Mouse (Mus musculus): Measurements from ENCODE around the gene Slc47a2.
"Not testable (repeated sequence)": the region's sequence is repeated elsewhere in the genome, so short reads cannot be mapped to it uniquely, and the experiment has no call there.

The Slc47a2 gene

DNA sequence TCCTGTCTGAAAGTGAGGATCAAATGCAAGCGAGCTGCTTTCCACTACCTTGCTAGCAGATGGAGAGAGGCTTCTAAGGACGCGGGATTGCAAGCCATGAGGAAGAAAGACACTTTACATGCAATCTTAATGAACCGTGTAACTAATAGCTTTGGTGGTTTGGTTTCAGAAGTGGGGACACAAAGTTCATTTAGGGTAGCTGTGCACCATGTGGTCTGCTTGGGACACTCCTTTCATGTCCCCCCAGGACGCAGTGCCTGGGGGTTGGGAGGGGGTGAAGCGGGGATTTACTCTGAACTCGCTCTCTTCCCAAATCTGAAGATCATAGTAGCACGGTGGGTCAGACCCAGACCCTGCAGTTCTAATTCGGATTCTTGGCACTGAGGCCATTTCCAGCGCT lies 689 bp downstream of the Slc47a2 start:
- no peak for DNase-seq (ENCODE audit: low read depth)

- DNase-seq (ENCODE audit: low read depth): no peak
Observed at GRCm38 (mm10) chr11:61341233-61341632, 1.4 kb downstream of the Slc47a2 start.

DNA sequence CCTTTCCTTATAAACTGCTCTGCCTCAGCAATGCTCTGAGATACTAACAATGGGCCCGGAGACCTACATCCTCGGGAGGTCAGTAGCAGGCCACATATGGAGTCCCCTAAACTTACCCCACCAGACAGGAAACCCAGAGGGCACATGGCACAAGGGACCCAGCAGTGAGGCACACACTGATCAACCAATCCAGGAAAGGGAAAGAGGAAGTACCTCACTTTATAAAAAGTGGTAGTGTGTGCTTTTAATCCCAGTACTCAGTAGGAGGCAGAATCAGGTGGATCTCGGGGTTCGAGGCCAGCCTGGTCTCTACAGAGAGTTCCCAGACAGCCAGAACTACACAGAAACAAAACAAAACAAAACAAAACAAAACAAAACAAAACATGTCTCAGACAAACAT lies 2.3 kb downstream of the Slc47a2 start:
- DNase-seq (ENCODE audit: low read depth): no peak

- DNase-seq (ENCODE audit: low read depth): no peak
Observed at GRCm38 (mm10) chr11:61337586-61337985, 5.1 kb downstream of the Slc47a2 start.

DNA sequence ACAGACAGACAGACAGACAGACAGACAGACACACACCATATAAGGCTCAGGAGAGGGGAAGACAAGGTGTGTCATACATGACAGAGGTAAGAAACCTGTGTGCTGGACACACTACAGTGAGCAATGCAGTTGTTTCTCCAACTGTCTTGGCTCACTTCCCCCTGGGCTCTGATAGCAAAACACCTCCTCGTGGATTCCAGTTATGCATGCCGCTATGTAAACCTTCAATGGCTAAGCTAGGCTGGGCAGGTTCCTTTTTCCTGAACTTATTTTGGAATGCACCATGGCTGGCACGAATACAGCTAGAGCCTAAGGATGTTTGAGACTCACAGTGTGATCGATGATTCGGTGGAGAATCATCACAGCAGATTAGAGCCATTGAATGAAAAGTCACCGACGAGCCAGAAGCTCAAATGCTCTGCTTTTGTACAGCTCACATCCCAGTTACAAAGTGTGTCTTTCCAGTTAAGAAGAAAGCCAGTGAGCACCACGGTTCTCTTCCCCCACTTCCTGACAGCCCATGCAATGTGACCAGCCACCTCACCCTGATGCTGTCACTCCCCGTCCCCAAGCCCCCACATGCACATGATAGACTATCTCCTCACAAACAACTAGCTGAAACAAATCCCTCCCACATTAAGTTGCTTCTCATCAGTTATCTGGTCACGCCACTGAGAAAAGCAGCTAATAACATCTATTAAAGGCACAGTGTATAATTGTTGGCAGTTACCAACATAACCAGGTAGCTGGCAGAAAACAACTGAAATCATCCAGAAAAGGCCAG lies 21.6 kb downstream of the Slc47a2 start:
- DNase-seq (ENCODE audit: low read depth): no peak

GRCm38 (mm10) chr11:61319923-61320567 lies 22.6 kb downstream of the Slc47a2 start:
- no peak for DNase-seq (ENCODE audit: low read depth)

GRCm38 (mm10) chr11:61319233-61319922 lies 23.3 kb downstream of the Slc47a2 start:
- DNase-seq (ENCODE audit: low read depth): no peak

GRCm38 (mm10) chr11:61316864-61317263 lies 25.8 kb downstream of the Slc47a2 start:
- no peak for DNase-seq (ENCODE audit: low read depth)

GRCm38 (mm10) chr11:61310321-61310720 lies 32.3 kb downstream of the Slc47a2 start:
- no peak for DNase-seq (ENCODE audit: low read depth)

- no peak for DNase-seq (ENCODE audit: low read depth)
Observed at GRCm38 (mm10) chr11:61309831-61310230, 32.8 kb downstream of the Slc47a2 start.

GRCm38 (mm10) chr11:61307795-61308194 lies 34.9 kb downstream of the Slc47a2 start:
- DNase-seq (ENCODE audit: low read depth): no peak

DNA sequence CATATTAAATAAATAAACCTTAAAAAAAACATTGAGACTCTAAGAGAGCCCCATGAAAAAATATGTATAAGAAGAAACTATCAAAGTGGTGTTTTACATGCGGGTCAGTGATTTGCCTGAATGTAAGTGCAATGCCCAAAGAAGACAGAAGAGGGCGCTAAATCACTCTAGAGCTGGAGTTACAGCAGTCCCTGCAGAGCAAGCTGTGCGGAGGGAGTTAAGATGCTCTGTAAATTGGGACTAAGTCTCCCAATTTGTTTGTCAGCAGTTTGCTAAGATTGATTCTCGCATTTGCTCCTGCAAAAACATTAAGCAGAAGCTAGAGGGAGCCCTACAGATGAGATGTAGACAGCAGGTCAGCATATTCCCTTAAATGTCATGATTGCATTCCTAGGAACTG lies 37.3 kb downstream of the Slc47a2 start:
- DNase-seq (ENCODE audit: low read depth): peak; percentile 41

GRCm38 (mm10) chr11:61304535-61304934 lies 38.1 kb downstream of the Slc47a2 start:
- DNase-seq (ENCODE audit: low read depth): not testable (repeated sequence)

GRCm38 (mm10) chr11:61300716-61301392 lies 41.8 kb downstream of the Slc47a2 start:
- no peak for DNase-seq (ENCODE audit: low read depth)

- no peak for DNase-seq (ENCODE audit: low read depth)
Observed at GRCm38 (mm10) chr11:61300205-61300604, 42.5 kb downstream of the Slc47a2 start.

DNA sequence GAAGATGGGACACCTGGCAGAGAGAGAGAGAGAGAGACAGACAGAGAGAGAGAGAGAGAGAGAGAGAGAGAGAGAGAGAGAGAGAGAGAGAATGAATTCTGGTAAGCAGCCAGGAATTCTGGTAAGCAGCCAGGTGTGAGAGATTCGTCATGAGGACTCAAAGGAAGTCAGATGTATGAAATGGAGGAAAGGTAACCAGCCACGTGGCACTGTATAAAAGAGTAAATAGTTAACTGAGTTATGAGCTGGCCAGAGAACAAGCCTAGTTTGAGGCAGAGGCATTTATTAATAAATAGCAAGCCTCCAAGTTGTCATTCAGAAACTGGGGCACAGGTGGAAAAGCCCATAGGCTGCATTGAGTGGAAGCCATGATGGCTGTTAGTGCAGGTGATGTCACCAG lies 44.8 kb downstream of the Slc47a2 start:
- DNase-seq (ENCODE audit: low read depth): no peak

- no peak for DNase-seq (ENCODE audit: low read depth)
Observed at GRCm38 (mm10) chr11:61297326-61297725, 45.3 kb downstream of the Slc47a2 start.

- no peak for DNase-seq (ENCODE audit: low read depth)
Observed at GRCm38 (mm10) chr11:61296556-61296955, 46.1 kb downstream of the Slc47a2 start.

DNA sequence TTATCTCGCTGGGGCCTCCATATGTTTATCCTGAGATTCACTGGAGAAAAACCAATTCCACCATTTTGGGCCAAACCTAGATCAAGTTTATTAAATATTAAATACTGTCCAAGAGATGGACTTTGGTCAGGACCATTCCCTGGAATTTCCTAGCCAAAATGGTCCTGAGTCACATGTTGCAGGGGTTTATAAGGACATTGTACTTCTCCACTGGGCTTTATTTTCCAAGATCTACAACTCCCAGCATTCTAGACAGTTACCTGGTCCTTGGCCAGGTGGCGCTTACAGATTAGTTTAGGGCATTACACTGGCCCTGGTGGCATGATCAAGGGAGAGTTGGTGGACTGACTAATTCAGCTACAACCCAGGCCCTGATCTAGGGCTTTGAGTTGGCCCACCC lies 47.1 kb downstream of the Slc47a2 start:
- DNase-seq (ENCODE audit: low read depth): no peak

GRCm38 (mm10) chr11:61294431-61294830 lies 48.2 kb downstream of the Slc47a2 start:
- no peak for DNase-seq (ENCODE audit: low read depth)

DNA sequence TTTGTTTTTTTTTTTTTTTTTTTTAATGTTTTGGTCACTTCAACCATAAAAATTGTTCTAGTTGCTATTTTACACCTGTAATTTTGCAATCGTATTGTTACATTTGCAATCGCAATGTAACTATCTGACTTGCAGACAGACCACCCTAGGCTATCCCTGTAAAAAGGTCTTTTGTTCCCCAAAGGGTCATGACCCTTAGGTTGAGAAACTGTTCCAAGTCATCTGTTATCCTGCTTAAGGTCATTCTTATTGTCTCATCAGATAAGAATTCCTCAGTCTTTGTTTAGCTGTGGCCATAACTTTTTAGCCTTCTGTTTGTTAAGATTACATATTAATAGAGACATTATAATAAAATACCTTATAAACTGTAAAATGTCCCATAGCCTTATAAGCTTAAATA lies 49.4 kb downstream of the Slc47a2 start:
- DNase-seq (ENCODE audit: low read depth): no peak

DNA sequence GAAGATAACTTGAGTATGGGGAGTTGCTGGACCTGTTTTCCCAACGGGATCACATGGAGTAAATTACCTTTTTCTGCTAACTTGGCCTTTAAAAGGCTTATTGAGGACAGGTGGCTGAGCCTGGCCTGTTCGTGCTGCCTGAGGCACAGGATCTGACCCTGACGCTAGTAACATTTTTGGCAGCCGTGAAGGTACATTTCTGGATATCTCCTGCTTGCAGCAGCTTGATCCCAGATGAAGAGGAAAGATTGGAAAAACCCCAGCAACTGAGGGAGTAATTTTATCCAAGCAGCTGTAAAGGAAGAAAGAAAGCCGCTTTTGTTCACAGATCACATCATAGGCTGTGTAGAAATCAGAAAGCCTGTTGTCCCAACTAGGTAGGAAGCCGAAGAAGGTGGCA lies 58.3 kb downstream of the Slc47a2 start:
- DNase-seq (ENCODE audit: low read depth): no peak

All from c-Kit-positive CD71-negative TER-119-negative erythroid progenitor cells, embryonic 14.5 days (primary cell).